Mouse (Mus musculus): ENCODE data around the gene Fam90a1a.

DNA sequence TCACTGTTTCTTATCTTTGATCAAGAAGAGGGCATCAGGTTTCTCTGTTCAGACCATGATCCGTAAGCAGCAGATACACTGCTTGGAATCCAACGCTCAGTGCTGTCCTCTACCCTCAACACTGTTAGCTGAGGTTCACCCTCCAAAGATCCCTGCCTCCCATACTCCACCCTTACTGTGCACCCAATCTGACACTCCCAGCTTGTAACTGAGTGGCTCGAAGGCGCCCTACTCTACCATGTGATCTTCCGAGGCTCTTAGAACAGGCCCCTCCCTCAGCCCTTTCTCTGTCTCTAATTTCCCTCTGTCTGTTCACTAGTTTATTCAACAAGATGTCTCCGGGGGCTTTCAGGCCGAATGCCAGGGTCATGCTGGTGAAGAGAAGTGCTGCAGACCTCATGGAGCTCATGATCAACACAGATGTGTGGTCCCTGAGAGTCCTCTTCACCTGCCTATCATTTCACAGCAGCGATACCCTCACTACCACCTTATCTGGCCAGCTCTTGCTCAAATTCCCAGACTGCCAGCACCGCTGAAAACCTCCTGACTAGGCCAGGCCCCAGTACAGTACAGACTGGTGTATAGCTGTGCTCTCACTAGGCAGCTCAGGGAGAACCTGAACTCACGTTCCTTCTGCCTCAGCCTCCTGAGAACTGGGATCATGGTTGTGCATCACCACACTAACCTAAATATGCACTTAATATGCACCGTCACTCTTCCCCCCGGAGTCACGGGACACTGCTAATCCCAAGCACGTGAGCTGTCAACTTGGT, 46.4 kb downstream of the Fam90a1a start:
- TF ChIP-seq EP300 (IDR thresholded peaks at IDR 0.05; ENCODE audit: low read depth) (no peak), CTCF (IDR thresholded peaks at IDR 0.05; ENCODE audit: low read depth) (no peak)
